Mouse (Mus musculus): ENCODE measurements around the gene Btd. TPM values are rescaled to one million over a fixed set of nuclear protein-coding genes. Genes with fewer than 3 reads are reported as not detected.
"Not testable (repeated sequence)": the region's sequence is repeated elsewhere in the genome, so short reads cannot be mapped to it uniquely, and the experiment has no call there.

The Btd gene
- total RNA-seq (2021): 1 to 10 TPM; 9.0 to 10.0 TPM

DNA sequence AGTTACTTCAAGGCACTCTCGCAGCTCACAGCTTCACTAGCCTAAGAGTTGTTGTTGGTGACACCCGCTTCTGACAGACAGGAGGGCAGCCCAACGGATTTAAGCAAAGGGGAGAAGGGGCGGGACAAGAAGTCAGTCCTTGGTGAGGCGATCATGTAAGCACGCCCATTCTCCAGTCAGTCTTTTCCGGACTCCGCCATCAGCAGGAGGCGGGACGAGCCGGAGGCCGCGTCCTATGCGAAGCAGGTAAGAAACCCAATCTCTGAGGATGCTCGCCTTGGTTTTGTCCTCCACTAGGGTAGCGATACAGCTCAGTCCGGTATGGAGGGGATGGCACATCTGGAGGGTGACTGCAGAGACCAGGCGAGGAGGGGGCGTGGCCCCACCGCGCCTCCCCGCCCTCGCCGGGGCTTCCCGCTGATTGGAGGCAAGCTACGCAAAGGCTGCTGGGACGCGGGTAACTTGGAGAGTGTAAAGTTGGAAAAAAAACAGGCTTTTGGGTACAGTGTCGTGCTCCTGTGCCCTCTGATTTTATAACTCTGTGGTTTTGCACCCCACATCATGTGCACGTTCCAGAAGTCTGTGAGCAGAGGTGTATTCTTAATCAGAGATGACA is at the start of gene Btd, which contains the start of gene Hacl1:
Btd (plus strand) TSS at position 139 of the 616 bp plus-strand sequence.
Hacl1 (minus strand) TSS at position 397 of the 616 bp plus-strand sequence.
- peak; percentile 61 to 78 for DNase-seq (ENCODE audit: extremely low spot score in 1 of 2, low spot score in 1 of 2)

DNA sequence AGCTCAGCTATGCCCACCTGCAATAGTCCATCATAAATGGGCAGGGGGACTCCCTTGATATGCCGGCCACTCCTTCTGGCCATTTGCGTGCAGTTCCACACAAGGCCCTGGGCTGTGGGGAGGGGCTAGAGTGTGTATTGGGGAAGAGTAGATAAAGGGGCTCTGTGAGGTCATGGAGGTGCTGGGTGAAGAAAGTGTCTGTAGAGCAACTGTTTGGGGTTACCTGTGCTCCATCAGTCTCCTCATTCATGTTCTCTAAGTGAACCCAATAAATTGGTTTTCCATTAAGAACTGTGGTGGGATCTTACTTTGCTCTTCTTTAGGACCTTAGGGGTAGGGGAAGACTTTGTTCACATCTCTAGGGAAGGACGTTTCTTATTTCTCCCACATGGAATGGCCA is 49.6 kb upstream of the Btd start, which contains the start of gene Colq:
Colq (minus strand) TSS at position 101 of the 400 bp plus-strand sequence.
- DNase-seq (ENCODE audit: extremely low spot score in 1 of 2, low spot score in 1 of 2): no peak

DNA sequence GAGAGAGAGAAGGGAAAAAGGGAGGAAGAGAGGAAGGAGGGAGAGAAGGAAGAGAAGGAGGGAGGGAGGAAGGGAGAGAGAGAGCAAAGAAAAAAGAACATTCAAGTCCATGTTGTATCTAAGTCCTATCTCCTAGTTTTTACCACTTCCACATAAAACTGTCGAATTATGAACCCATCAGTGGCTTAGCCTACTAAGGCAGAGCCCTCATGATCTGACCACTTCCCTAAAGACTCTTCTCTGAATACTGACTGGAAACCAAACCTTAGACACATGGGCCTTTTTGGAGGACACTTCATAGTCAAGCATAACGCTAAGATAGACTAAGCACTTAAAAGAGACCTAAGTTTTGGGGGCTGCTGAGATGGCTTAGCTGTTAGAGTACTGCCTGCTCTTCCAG is 47.8 kb upstream of the Btd start:
- DNase-seq (ENCODE audit: extremely low spot score in 1 of 2, low spot score in 1 of 2): no peak

DNA sequence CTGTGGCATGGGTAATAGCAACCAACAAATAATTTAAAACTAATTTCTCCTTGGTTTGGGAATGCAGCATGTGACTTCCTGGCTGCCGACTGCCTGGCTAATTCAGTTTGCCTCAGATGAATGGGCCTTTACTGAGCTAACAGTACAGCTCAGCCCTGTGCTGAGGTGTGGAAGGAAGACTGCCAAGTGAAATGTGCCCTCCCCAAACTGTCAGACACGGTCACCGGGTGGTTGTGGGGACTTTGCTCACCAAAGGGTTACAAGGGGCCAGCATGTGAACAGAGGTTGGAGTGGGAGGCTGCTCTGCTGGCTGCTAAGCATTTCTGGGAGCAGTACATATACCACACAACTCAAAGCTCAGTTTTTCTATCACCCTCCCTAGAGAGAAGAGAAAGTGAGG is 46.1 kb upstream of the Btd start:
- DNase-seq (ENCODE audit: extremely low spot score in 1 of 2, low spot score in 1 of 2): no peak

DNA sequence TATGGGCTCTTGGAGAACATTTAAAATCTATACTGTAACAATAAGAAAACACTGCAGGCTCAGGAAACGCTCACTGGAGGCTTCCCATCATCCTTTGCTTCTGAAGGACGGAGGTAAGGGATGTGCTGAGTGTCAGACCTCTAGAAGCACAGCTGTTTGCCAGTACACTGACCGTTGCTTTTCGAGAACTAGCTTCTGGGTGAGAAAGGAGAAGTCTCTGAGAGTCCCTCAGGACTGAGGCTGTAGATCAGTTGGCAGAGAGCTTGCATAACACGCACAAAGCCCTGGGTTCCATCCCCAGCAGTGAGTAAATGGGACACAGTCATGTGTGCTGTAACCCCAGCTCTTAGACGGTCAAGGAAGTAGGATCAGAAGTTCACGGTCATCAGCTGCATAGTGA is 44.4 kb upstream of the Btd start:
- no peak for DNase-seq (ENCODE audit: extremely low spot score in 1 of 2, low spot score in 1 of 2)

DNA sequence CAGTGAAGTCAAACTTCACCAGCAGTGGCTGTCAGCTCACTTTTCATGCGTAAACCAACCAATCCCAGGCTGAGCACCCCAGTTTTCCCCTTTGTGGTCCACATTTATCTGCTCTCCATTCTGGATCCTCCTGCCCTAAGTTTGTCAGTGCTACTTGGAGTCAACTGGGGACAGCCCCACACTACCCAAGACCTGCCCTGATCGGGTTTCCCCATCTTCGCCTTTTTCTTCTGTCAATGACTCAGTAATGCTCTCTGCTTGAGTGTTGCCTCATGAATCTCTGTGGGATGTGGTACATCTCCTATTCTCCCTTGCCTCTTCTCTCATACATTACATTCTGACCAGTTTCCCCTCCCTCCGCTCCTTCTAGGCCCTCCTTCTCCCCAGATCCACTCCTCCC is 43.4 kb upstream of the Btd start:
- no peak for DNase-seq (ENCODE audit: extremely low spot score in 1 of 2, low spot score in 1 of 2)

DNA sequence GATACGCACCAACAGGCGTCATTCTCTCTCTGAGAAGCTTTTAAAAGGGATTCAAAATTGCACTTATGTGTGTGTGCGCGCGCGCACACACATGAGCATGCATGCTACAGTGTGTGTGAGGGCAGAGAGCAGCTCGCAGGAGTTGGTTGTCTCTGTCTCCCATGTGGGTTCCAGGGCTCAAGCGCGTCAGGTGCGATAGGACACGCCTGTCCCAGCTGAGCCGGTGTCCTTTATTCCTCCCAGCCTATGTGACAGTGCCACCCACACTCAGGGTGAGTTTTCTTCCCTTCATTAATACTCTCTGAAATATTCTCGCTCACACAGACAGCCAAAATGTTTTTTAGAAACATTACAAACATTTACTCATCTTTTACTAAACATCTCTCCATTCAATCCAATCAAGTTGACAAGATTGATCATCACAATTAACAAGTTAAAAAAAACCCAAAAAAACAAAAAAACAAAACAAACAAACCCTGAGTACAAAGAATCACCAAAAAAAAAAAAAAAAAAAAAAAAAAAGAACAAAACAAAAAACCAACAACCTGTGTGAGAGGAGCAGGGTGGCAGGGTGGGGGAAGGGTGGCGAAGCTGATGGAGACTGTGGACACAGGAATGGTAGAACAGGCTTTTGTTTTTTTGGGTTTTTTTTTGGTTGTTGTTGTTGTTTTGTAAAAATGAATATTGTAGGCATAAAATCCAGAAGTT is 38.8 kb upstream of the Btd start:
- DNase-seq (ENCODE audit: extremely low spot score in 1 of 2, low spot score in 1 of 2): no peak

DNA sequence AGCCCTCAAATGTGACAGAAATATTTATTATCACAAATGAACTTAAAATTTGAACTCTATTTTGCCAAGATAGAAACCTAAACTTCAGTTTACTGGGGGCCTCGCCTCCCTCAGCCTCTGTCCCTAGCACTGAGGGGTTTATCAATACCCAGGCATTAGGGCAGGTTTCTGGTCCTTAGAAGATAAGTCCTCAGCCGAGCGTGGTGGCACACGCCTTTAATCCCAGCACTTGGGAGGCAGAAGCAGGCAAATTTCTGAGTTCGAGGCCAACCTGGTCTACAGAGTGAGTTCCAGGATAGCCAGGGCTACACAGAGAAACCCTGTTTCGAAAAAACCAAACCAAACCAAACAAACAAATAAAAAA is 38.2 kb upstream of the Btd start:
- DNase-seq (ENCODE audit: extremely low spot score in 1 of 2, low spot score in 1 of 2): not testable (repeated sequence)

DNA sequence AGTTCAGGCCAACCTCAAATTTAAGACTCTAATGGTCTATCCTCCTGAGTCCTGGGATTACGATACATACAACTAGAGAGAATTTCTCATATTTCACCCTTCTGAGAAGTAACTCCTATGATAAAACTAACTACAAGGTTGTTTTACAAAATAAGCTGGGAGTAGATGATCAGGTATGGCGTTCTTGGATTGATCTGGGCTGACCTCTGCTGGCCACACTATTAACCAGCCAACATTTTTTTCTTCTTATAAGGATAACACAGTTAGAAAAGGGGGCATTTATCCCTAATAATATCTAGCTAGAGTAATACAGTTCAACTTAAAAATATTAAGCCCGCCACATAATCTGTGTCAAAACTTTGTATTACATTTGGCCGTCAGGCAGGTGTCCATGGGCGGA is 35.9 kb upstream of the Btd start:
- DNase-seq (ENCODE audit: extremely low spot score in 1 of 2, low spot score in 1 of 2): no peak

DNA sequence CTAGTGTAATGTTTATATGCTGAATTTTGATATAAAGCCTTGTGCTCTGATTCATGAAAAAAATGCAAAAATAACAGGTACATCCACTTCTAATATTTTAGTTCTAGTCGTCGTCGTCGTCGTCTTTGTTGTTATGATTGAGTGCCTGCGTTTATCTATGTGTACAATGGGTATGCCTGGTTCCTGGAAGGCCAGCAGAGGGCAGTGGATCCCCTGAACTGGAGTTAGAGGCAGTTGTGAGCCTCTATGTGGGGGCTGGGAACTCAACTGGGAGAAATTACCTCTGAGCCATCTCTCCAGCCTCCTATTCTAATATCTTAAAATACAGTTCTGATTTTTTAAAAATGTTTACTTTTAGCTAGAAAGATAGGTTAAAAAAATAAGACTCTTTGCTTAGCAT is 35.3 kb upstream of the Btd start:
- DNase-seq (ENCODE audit: extremely low spot score in 1 of 2, low spot score in 1 of 2): no peak

DNA sequence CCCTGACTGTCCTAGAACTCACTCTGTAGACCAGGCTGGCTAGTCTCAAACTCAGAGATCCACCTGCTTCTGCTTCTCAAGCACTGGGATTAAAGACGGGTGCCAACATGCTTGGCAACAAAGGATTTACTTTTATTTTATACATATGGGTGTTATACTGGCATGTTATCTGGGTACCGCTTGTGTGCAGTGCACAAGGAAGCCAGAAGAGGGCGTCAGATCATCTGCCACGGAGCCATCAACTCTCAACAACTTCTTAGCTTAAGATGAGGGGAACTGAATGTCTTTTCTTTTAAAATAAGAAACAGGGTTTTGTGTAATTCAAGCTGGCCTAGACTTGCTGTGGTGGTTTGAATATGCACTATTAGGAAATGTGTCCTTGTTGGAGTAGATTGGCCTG is 28.8 kb upstream of the Btd start:
- DNase-seq (ENCODE audit: extremely low spot score in 1 of 2, low spot score in 1 of 2): no peak

DNA sequence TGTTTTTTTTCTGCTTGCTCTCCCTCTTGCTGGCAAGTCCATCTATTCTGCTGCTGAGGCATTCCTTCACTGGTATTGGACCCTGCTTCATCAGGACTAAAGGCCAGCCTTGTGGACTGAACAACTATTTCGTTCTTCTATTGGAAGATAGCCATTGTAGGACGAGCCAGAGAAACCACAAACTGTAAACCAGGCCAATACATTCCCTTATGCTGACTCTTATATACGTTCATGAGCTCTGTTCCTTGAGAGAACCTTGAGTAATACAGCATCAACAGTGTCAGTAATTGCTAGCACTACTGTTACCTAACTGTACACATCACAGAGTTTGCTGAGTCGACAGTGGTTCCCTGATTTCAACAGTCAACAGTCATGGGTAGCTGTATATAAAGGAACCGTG is 27.2 kb upstream of the Btd start:
- DNase-seq (ENCODE audit: extremely low spot score in 1 of 2, low spot score in 1 of 2): no peak

DNA sequence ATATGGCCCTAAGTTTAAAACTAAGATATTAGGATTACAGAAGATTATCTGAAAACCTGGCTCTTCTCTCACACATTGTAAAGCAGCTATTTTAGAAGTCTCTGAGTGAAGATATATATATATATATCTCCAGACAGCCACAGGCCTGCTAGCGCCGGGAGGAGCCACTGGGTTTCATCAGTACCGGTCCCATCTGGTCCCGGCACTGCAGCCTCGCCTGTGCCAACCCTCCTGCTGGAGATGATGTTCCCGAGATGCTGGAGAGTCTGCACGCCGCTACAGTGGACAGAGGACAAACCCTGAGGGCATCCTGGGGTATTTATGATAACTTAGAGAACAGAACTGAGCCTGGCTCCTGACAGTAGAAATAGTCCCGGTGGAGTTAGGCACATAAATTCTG is 23.6 kb upstream of the Btd start:
- DNase-seq (ENCODE audit: extremely low spot score in 1 of 2, low spot score in 1 of 2): no peak

DNA sequence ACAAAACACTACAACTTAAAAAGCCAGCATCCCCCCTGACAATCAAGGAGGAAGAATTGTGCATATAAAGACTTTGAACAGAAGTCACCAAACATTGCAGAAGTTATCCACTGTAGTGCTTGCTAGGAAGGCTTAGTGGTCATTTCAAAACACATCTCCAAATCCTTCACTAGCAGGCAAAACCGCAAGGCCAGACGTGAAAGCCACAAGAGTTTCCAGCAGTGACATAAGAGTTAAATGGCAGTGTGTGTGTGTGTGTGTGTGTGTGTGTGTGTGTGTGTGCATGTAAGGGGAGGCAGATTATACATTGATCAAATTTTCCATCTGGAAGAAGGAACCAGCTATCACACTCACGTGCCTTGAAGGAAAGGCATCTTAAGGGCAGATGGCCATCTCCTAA is 22.8 kb upstream of the Btd start:
- DNase-seq (ENCODE audit: extremely low spot score in 1 of 2, low spot score in 1 of 2): no peak

DNA sequence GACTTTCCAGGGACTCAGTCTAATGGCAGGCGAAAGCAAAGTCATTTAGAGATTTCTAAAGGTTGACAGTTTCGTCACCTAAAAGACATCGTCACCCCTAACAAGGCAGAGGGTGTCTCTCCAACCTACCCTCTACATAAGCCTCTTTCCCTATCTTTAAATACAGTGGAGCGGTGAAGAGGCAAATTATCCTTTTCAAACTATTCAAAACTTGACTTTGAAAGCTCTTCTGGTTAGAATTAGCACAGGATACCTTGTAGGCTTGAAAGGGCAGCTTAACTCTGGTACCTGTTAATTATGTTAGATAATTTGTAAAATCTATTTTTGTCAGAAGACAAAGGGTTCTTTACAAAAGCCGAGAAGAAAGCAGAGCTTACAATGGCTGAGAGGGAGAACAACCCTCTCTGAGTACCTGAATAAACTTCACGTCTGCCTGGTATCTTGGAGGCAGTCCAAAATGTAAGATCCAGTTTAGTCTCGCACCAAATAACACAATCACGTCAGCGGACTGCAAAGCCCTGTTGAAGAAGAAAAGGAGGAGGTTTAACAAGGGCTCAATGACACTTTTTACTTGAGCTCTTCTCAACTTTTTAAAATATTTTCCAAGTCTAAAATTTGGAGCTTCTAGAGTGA is 20.1 kb upstream of the Btd start:
- no peak for DNase-seq (ENCODE audit: extremely low spot score in 1 of 2, low spot score in 1 of 2)

DNA sequence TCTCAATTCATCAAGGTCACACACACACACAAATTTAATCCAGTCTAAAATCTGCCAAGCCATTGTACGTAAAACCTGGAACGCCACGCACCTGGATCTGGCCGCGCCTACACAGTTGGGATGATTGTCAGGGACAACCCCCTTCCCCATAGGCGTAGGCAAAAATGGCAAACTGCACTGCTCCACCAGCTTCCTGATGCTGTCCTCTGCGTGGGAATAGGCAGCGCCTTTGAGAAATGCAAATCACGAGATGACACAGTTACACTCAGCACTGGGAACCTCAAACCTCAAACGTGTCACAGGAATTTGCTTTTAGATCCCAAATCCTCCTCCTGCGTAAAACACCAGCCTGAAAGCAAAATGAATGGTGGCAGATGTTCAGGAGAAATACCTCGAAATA is 18.1 kb upstream of the Btd start:
- DNase-seq (ENCODE audit: extremely low spot score in 1 of 2, low spot score in 1 of 2): no peak

DNA sequence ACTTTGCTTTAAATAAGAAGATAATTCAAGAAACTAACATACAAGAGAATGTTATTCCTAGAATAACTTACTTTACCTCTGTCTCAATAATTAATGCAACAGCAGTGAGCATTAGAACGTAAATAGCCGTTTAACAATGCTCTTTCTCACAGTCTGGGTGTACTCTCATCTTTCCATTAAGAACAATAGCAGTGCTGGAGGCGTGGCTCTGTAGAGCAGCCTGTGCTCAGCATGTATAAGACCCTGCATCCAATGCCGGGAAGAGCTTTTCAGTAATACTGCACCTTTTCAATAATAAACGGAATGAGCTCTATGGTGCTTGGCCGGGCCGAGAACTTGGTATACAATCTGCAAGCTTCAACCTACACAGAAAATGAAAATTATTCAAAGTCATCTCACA is 10.2 kb upstream of the Btd start:
- DNase-seq (ENCODE audit: extremely low spot score in 1 of 2, low spot score in 1 of 2): no peak

DNA sequence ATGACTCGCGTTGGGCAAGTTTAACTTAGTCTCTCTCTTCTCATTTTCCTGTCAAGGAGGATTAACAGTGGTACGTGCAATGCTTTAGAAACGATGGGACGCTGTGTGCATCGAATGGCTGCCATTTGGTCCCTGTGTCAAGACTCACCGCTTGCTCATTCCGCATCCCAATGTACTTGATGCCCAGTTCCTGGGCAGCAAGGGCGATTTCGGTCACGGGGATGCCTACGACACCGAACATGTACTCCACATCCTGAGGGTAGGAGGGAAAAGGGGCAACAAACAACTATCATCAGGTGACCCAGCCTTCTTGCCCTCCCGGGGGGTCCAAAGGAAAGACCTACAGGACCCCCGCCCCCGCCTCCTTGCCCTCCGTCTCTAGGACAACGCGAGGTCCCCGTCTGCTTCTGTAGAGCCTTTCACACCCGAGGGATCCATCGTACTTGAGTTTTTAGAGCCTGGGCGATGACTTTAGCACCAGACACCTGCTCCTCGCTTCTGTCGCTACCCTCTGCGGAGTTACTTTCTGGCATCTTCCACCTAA is 410 bp upstream of the Btd start, which contains the start of gene Gm49387:
Gm49387 (minus strand) TSS at position 533 of the 544 bp plus-strand sequence.
- no peak for DNase-seq (ENCODE audit: extremely low spot score in 1 of 2, low spot score in 1 of 2)

DNA sequence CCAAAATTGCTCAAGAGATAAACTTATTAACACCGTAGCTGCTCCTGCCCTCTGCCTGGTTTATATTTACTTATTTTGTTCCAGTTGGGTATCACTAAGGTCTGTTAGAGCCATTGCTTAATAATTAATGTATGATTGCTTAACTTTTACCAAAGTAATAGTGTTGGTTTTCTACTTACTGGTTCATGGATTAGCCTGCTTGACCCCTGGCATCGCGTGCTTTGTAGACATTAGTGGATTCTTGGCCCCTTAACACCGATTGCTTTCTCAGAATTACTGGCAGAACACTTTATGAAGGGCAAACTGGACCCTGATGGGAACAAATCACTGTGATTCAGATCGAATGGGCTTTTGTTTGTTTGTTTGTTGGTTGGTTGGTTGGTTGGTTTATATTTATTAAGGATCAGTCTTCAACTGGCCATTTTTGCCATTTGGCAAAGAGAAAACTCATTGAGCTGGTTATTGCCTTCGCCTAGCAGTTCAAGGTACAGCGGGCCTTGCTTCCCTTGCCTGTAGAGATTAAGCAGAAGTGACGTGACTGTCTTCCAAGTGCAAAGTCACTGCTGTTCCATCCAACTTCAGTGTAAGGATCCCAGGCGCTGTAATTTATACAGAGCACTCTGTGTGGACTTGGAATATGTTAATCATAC is 803 bp downstream of the Btd start:
- DNase-seq (ENCODE audit: extremely low spot score in 1 of 2, low spot score in 1 of 2): no peak

DNA sequence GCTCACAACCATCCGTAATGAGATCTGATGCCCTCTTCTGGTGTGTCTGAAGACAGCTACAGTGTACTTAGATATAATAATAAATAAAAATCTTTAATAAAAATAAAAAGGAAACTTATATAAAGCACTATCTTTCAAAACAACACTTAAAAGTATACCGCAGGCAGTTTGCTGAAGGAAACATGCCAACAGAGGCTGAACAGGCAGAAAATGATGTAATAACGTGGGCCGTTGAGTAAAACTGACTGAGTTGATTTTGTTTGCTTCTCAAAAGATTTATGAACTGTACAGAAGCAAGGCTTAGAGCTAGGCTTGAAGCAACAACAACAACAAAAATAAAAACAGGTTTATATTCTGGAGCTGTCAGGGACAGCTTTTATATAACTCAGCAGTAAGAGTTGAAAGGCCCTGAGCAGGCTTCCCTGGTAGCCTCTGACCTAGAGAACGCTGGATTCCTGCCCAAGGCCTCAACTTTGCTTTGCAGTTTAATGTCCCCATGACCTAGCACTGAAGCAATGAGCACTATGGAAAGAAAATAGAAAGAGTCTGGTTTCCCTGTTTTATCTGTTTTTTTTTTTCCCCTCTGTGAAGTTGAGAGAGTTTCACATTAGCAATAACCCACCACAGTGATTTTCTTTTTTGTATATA is 3.5 kb downstream of the Btd start:
- no peak for DNase-seq (ENCODE audit: extremely low spot score in 1 of 2, low spot score in 1 of 2)

Measured in layer of hippocampus, postnatal 25 days (tissue).